Mouse (Mus musculus) cerebellum, adult (tissue): Measurements from ENCODE around the gene Gls2.
"Not testable (repeated sequence)": the region's sequence is repeated elsewhere in the genome, so short reads cannot be mapped to it uniquely, and the experiment has no call there.

ENCODE experiments used
- ATAC-seq: cut with Nextera tagmentation; 2 replicates; pipeline ENCODE4 v1.9.2; 2017; ENCODE audit warnings: mild to moderate bottlenecking, moderate library complexity, mixed read lengths; ENCODE audit not compliant: insufficient number of reproducible peaks, low FRiP score, low TSS enrichment

Gene Gls2

DNA sequence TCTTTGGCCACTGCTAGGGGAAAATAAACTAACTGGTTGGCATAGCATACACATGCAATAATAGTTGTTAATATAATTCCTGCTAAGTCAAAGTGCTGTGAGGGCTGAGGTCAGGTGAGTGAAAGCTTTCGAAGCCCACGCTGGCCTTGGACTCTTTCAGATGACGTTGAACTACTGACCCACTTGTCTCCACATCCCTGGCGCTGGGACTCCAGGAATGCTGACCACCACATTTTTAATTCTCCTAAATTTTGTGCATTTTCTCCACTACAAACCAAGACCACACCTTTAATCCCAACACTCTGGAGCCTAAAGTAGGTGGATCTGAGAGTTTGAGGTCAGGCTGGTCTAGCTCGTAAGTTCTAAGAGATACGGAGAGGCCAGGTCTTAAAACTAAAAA is 1.1 kb upstream of the Gls2 start:
- no peak for ATAC-seq

DNA sequence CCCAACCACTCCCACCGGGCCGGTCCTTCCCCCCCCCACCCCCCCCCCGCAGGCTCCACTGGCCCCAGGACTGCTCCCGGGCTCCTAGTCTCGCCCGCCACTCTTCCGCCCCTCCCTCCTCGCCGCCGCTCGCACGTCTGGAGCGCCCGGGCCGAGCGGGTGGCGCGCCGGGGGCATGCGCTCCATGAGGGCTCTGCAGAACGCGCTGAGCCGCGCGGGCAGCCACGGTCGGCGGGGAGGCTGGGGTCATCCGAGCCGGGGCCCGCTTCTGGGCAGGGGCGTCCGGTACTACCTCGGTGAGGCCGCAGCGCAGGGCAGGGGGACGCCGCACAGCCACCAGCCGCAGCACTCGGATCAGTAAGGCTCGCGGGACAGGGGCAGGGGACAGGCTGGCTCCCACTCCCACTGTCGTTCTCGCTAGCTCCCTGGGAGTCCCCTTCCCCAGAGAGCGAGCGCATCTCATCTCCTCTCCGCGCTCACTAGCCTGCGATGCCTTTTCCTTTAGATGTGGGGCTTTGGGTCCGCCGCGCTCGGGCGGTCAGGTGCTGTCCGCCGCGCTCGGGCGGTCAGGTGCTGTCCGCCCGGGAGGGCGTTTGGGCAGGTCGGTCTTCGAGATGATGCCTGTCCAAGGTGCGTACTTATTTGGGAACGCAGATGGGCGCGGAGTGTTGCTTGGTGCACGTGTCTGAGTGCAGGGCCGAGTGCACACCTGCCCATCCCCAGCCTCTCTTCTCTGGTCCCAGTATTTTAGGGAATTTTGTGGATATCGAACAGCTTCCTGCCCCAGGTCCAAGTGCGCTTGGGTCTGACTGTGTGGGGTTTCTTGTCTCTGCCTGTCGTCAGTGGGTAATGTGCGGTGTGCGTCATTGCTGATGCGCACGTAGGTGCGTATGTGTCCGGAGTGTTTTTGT is 549 bp downstream of the Gls2 start:
- peak; percentile 62 for ATAC-seq

DNA sequence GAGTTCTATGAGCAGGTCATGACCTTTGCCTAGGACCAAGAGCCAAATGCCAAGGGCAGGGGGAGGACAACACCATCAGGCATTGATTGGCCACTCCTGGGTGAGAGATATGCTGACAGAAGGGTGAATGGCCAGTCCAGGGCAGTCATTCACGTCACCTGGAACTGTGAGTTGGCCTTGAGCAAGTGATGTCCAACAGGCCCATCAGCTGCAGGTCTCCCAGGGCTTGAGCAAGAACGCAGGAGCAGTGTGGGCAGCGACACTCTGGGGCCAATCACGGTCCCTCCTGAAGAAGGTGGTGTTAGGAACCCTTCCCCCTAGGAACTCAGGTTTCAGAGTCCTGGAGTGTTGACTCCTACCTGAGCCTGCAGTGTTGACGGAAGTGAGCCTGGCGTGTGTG is 7.6 kb downstream of the Gls2 start:
- no peak for ATAC-seq

DNA sequence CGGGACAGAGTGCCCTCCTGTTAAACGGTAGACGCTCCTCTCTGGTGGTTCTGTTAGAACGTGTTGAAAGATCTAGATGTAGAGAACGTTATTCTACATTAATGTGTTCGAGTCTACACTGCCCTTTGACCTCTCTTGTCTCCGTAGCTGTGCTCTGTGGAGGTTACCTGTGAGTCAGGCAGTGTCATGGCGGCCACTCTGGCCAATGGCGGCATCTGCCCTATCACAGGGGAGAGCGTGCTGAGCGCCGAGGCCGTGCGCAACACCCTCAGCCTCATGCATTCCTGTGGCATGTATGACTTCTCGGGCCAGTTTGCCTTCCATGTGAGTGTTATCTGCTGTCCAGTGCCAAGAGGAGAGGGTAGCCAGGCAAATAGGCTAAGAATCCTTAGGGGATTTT is 10.7 kb downstream of the Gls2 start:
- no peak for ATAC-seq

DNA sequence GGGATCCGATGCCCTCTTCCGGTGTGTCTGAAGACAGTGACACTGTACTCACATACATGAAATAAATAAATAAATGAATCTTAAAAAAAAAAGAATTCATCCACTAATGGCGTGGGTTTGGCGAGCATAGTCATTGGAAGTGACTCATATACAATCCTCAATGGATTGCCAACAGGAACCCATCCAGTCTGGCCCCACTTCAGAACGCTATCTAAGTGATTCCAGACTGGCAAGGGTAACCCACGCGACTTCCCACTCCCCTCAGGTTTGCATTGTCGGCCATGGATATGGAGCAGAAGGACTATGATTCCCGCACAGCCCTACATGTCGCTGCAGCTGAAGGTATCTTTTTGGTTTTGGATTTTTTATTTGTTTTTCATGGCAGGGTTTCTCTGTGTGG is 14.1 kb downstream of the Gls2 start:
- ATAC-seq = no peak

DNA sequence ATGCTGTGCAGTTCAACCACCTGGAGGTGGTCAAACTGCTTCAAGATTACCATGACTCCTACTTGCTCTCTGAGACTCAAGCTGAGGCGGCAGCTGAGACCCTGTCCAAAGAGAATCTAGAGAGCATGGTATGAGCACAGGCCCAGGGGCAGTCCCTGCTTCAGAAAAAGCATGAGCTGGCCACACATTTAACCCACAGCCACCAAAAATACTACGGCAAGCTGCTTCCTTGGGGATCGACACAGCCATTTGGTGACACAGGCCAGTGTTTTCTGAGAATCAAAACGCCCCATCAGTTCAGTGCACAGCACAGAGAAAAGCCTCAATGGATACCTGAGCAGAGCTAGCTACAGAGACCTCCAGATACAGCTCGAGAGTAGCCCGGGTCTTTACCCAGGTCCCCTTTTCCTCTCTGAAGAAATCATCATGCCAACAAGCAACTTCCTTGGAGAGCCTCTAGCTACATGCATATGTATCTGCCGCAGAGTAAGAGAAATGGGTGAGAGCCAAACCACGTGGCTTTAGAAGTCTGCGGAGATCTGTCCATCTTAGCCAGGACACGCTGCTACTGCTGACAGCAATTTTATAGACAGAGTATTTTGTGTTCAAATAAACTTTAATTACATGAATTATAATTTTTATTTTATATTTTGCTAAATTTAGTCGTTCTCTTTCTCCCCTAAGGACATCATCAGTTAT is 15.2 kb downstream of the Gls2 start:
- ATAC-seq = no peak

DNA sequence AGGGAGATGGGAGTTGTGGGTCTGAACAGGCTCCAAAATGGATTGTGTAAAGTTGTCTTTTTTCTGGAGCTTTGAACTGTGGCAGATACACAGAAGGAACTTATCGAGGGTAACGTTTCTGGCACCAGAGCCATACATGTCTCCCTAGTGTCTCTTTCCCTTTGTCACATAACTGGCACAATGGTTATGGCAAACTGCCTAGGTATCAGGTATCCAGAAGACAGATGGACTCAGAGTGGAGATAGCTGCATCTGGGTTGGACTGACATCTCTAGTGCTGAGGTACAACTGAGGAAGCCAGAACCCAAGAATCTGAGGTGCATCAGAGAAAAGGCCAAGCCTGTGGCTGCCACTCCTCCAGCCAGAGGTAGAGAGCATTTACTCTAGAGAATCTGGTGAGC is 15.9 kb downstream of the Gls2 start:
- no peak for ATAC-seq

DNA sequence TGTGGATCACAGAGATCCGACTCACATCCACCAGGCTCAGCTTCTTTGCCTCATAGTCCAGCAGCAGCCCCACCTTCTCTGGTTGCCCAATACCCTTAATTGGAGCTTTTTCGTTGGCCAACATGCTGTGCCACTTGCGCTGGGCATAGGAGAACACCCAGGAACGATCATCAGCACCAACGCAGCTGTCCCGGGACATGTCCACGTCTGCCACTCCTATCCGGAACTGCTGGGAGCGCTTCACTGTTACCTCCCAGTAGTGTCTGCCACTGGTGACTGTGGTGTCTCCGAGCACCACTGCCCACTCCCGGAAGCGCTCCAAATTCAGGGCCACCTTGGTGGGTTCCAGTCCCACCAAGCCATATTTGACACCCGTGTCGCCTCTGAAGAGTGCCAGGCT is 16.7 kb downstream of the Gls2 start:
- ATAC-seq = no peak

DNA sequence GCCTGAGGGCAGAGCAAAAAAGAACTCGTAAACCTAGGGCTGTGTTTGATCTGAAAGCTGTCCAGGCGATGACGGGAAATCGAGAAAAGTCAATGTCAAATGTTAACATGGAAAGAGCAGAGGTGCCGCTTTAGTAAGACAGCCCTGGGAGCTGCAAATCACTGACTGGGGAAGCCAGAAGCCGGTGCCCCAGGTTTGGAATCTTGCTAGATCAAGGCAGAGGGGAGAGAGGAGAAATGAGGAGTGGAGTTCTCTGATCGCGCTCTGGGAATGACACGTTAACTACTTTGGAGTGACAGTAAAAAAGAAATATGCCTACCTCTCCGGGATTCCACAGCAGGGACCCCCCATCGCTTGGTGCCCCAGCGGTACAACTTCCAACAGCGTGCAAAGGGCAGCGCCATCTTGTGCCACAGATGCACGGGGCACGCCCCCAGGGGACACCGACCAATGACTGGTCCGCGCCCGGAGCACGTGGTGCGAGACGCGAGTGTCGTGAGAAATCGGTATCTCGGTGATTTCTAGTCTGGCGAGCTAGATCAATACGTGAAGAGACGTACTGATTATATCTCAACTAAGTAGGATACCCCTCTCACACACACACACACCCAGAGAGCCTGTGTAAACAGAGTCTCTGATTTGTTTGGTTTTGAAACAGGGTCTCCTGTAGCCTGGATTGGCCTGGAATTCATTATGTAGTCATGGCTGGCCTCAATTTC is 17.3 kb downstream of the Gls2 start, which contains the start of gene Spryd4:
Gene Spryd4, minus strand, starts transcription at position 418 of the 719 bp plus-strand sequence.
- ATAC-seq = peak; percentile 82

DNA sequence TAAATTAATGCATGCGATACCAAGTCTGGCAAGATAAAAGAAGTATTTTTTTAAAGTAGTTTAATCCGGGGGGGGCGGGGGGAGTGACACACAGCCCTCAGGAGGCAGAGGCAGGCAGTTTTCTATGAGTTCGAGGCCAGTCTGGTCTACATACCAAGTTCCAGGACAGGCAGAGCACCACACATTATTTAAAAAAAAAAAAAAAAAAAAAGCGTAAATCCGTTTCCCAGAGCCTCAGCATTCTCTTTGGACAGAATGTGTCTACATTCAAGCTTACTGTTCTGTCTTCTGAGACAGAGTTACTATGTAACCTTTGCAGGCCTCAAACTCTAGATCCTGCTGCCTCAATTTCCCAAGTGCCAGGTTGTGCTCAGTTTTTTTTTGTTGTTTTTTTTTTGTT is 17.9 kb downstream of the Gls2 start:
- ATAC-seq = no peak

DNA sequence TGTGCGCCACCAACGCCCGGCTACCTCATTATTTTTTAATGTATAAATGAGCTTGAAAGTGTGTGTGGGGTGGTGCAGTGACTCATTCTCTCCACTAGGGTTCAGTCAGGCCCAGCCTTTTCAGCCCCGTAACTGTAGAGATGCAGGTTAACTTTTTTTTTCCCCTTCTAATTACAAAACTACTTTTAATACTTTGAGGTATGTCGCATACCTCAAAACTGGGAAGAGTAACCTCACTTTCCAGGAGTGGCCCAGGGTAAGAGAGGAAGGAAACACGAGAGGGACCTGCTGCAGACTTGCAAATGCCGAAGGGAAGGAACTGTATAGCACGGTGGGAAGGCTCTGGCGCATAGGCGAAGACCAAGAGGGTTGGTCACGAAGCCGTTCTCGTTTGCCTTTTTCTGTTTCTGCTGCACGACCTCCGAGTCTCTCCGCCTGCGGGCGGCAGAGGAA is 18.6 kb downstream of the Gls2 start:
- ATAC-seq = 0 out of 2 replicates have a peak, but pooled peaks have one; percentile 51

DNA sequence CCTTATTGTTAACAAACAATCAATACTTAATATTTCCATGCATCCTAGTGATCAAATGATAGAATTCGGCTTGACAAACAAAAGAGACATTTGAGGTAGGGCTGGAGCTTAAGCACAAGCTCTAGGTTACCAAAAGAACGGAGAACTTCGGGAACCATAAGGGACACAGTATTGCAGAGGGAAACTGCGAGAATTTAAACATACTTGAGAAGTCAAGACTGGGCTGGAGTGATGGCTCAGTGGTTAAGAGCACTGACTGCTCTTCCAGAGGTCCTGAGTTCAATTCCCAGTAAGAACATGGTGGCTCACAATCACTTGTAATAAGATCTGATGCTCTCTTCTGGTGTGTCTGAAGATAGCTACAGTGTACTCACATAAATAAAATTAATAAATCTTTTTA is 19.9 kb downstream of the Gls2 start:
- not testable (repeated sequence) for ATAC-seq

DNA sequence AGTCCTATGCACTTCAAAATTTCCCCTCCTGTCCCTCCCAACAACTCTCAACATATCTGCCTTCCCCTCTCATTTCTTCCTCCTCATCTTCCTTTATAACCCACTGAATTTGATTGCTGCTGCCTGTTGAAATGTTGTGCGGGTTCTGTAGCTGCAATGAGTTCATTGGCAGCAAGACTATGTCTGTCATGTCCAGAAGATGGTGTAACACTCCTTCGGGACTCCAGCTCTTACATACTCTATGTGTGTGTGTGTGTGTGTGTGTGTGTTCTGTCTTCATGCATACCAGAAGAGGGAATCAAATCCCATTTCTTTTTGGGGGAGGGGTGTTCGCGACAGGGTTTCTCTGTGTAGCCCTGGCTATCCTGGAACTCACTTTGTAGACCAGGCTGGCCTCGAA is 20.7 kb downstream of the Gls2 start:
- no peak for ATAC-seq

DNA sequence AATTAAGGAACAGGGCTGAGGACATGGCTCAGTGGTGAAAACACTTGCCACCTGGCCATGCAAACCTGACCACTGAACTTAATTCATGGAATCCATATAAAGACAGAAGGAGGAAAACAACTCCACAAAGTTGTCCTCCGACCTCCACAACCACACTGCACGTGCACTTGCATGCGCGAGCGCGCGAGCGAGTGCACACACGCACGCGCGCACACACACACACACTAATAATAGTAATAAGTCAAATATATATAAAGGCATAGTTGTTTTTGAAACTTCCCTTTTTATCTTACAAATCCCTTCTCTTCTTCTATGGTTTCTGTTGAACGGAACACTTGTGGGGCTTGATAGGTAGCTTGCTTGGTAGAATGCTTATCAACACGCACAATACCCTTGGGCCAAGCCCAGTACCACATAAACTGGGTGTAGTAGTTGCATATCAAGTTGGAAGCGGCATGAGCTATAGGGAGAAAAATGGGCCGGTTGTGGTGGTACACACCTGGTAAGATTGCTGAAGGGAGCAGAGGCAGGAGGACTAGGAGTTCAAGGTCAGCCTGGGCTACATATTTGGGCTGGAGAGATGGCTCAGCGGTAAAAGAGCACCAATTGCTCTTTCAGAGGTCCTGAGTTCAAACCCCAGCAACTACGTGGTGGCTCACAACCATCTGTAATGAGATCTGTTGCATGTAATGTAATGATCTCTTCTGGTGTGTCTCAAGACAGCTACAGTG is 24.3 kb downstream of the Gls2 start:
- ATAC-seq = no peak

DNA sequence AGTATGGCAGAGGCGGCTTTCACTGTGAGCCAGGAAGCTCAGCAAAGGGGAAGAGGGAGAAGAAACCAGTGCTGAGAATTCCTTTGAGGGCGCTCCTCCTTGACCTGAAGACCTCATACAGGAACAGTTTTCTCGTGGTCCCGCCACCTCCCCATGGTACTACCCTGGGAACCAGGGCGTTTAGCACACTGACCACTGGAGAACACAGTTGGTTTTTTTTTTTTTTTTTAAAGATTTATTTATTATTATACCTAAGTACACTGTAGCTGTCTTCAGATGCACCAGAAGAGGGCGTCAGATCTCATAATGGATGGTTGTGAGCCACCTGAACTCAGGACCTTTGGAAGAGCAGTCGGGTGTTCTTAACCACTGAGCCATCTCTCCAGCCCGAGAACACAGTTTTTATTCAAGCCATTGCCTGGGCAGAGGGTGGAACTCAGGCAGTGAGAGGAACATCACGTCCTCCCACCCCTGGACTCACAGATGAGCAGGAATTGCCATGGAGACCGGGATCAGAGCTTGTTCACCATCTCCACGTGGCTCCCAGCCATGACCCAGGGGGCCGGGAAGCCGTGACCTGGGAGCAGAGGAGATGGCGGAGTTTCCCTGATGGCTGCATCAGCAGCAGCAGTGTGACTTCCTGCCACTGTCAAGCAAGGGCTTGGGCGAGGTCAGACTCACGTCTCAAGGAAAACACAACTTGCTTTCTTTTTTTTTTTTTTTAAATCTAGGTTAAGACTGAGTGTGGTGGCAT is 27.5 kb downstream of the Gls2 start:
- ATAC-seq = no peak

DNA sequence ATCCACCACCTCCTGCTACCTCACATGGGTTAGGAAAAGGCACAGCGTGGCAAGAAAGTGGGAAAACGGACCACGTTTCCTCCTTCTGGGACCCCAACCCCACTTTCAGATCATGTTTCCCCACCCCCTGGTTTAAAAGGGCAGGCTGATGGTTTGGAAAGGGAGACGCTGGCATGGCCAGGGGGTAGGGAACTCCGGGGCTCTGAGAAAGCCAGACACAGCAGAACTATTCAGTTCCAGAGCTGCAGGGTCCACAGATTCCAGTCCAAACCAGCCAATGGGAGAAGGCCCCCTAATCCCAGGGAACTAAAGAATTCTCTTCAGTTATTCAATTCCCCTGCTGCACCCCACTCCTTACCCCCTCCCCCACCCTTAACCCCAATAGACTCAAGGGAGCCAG is 30.8 kb downstream of the Gls2 start:
- no peak for ATAC-seq

DNA sequence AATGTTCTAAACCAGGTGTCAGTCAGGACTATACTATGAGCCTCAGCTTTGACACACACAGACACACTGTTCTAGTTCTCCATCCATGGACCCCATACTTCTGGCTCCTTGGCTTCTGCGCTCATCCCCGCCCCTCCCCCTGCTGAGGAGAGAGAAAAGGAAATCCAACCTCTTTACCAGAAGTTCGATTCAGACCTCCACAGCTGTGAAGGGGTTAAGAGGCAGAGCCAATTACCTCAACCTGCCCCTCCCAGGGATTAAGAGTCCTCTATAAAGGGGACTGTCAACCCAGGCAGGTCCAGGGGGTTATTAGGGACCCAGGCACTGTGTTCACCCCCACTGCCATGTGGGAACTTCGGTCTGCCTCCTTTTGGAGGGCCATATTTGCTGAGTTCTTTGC is 31.3 kb downstream of the Gls2 start, which contains the start of gene Mip:
Gene Mip, plus strand, starts transcription at position 301 of the 400 bp plus-strand sequence.
- ATAC-seq = no peak

DNA sequence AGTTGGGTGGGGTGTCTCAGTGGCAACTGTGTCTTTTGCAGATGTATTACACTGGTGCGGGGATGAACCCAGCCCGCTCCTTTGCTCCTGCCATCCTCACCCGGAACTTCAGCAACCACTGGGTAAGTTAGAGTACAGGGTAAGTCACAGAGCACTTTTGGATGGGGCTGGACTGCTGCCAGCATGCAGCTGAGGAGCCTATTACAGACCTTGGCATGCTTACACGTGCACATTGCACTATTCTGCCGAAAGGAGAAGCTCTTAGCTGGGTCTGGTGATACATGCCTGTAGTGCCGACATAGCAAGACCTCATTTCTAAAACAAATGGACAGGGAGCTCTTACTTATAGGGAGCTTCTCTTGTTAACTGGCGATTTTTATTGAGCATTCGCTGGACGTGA is 33.3 kb downstream of the Gls2 start:
- no peak for ATAC-seq

DNA sequence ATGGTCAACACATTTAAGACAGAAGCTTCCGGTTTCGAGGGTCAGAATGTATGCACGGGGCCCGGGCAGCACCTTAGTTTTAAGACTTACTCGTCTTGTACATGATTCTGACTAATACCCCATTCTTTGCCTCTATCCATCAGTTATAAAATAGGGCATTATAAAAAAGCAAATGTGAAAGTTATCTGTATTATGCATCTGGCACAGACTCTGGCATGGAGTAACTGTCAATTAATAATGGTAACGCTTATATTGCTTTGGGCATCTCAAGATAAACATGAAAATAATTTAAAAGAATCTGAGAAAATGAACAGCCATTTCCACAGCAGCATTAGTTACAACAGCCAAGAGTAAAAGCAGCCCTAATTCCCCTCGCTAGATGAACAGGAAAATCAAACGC is 33.8 kb downstream of the Gls2 start:
- no peak for ATAC-seq

DNA sequence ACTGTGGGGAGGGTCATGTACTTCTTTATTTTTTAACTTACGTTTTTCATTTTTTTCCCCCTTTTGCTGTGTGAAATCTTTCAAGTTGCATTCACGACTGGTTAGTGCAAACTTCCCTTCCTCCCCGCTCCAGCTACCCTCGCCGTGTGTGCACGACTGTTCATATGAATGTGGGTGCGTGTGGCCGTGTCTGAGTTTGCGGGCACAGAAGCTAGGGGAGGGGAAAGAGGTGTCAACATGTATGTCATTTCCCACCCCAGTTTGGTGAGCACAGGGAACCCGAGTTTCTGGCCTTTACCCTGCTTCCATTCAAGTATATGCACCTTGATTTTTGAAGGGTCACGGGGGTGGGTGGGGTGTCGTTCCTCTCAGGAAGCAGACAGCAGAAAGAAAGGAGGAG is 36.3 kb downstream of the Gls2 start:
- ATAC-seq = no peak
